Mouse (Mus musculus) midbrain, embryonic 13.5 days (tissue): ENCODE measurements around the gene Stra6. TPM values are rescaled to one million over a fixed set of nuclear protein-coding genes. Genes with fewer than 3 reads are reported as not detected.

Experiments
- ATAC-seq: fragments of 200-750 bp; cut with Nextera tagmentation; 2 replicates; pipeline ENCODE4 v1.8.0; 2017; ENCODE audit warnings: mild to moderate bottlenecking, moderate TSS enrichment, moderate library complexity
- H3K27ac ChIP-seq: fragments of 300-500 bp; sonication (generic); 2 replicates; pipeline ENCODE4 v1.5.1; 2015; ENCODE audit warnings: inconsistent platforms, mild to moderate bottlenecking, moderate library complexity
- H3K27me3 ChIP-seq: fragments of 300-500 bp; sonication (generic); 2 replicates; pipeline ENCODE4 v1.6.1; 2015; ENCODE audit warnings: mild to moderate bottlenecking, inconsistent platforms
- H3K36me3 ChIP-seq: fragments of 300-500 bp; sonication (generic); 2 replicates; pipeline ENCODE4 v1.6.1; 2015; ENCODE audit warnings: mild to moderate bottlenecking, inconsistent platforms
- H3K4me1 ChIP-seq: fragments of 300-500 bp; sonication (generic); replicated peaks from 2 replicates; pipeline ENCODE4 v1.6.1; 2015; ENCODE audit warnings: inconsistent platforms
- H3K4me2 ChIP-seq: fragments of 300-500 bp; sonication (generic); replicated peaks from 2 replicates; pipeline ENCODE4 v1.6.1; 2015; ENCODE audit warnings: moderate library complexity, mild to moderate bottlenecking, inconsistent platforms
- H3K4me3 ChIP-seq: fragments of 300-500 bp; sonication (generic); replicated peaks from 2 replicates; pipeline ENCODE4 v1.5.1; 2015; ENCODE audit warnings: mild to moderate bottlenecking, inconsistent platforms
- H3K9ac ChIP-seq: fragments of 300-500 bp; sonication (generic); replicated peaks from 2 replicates; pipeline ENCODE4 v1.6.1; 2015; ENCODE audit warnings: mild to moderate bottlenecking, inconsistent platforms
- H3K9me3 ChIP-seq: fragments of 300-500 bp; sonication (generic); 2 replicates; pipeline ENCODE4 v1.6.1; 2016; ENCODE audit warnings: mild to moderate bottlenecking, inconsistent platforms
- WGBS: fragments of 180-500 bp; shearing (Covaris S2); methylation state at CpG from one replicate; pipeline ENCODE4 v1.1.7; 2015; 5-methylcytosine and 5-hydroxymethylcytosine counted together
- polyA plus RNA-seq: library from polyadenylated mRNA; unstranded; fragments of >200 nt; fragmentation: Nextera tagmentation; extraction: Ambion mirVana; gene quantifications from 2 replicates; pipeline ENCODE4 v1.2.1, GENCODE M21; 2015

Gene Stra6
- polyA plus RNA-seq, 1 experiment from 2014 or later = 9.9 TPM

DNA sequence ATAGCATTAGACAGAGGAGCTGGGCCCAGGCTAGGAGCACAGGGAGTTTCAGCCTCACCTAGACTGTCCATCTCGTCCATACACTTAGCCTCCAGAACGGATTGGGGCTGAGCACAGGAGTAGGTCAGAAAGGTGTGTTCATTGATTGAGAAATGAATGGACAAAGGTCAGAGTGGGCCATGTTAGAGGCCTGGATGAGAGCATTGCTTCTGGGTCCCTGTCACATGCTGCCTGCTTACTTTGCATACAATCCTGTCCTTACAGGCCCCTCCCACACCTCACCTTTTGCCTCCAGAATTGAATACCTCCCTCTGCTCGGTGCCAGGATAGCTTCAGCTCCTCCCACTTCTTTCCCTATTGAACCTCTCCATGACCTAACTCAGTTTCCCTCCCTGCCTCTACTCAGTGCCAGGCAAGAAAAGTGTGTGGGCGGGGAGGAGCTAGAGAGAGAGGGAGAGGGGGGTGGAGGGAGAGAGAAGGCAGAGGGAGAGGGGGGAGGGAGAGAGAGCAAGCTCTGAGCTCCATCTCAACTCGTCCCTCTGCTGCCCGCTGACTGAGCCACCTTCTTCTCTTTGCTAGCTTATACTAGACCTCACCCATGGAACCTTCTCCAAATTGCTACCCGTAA, 52.5 kb downstream of the Stra6 start:
- H3K9me3 ChIP-seq = no peaks in the 10 kb centered on the region
- no peak overlapping the region for H3K4me2 ChIP-seq
- no peak for ATAC-seq
- peak overlapping the region; percentile 36 for H3K9ac ChIP-seq
- peaks cover 29% of the 10 kb centered on the region for H3K27me3 ChIP-seq
- no peaks in the 10 kb centered on the region for H3K36me3 ChIP-seq
- no peak overlapping the region for H3K4me3 ChIP-seq
- peak overlapping the region; percentile 97 for H3K27ac ChIP-seq
- H3K4me1 ChIP-seq = peaks cover 54% of the 10 kb centered on the region
- 38% methylated on average over 7 of the region's 7 CpGs for WGBS

DNA sequence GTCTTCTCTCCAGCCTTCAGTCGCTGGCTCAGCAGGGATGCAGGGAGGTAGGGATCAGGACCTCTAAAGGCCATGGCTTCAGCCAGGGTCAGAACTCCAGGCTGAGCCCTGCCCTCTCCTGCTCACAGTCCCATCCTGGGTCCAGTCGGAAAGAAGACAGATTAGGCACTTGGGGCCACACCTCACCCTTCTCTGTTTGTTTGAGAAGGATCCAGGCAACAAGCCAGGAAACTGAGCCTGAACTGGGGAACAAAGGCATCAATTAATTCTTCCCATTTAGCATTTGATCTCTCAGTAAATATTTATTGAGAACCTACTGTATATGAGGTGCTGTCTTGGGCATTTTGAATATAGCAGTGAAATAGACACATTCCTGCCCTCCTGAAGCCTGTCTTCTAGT, 55.1 kb downstream of the Stra6 start, which contains the start of gene Ccdc33:
Gene Ccdc33, minus strand, starts transcription at position 153 of the 400 bp plus-strand sequence.
- H3K36me3 ChIP-seq = no peaks in the 10 kb centered on the region
- H3K27me3 ChIP-seq = peaks cover 36% of the 10 kb centered on the region
- ATAC-seq = no peak
- no peak within 1 kb of the TSS for H3K9ac ChIP-seq
- 22% methylated on average over 2 of the region's 2 CpGs for WGBS
- no peak within 1 kb of the TSS for H3K27ac ChIP-seq
- H3K4me1 ChIP-seq = peaks cover 29% of the 10 kb centered on the region
- H3K4me2 ChIP-seq = no peak within 1 kb of the TSS
- no peaks in the 10 kb centered on the region for H3K9me3 ChIP-seq
- H3K4me3 ChIP-seq = no peak within 1 kb of the TSS

DNA sequence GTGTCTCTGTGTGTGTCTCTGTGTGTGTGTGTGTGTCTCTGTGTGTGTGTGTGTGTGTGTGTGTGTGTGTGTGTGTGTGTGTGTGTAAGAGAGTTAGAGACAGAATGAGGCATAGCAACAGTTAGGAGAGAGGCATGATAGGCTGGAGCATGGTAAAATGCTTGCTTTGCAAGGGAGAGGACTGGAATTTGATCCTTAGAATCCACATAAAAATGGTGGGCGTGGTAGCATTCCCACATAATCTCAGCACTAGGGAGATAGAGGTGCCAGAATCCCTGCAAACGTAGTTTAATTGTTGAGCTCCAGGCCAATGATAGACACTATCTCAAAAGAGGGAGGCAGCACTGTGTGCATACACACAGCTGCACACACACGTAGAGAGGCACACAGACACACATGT, 61.5 kb downstream of the Stra6 start:
- H3K9ac ChIP-seq = no peak overlapping the region
- H3K4me3 ChIP-seq = no peak overlapping the region
- no peaks in the 10 kb centered on the region for H3K9me3 ChIP-seq
- no peak overlapping the region for H3K27ac ChIP-seq
- no peaks in the 10 kb centered on the region for H3K36me3 ChIP-seq
- peaks cover 20% of the 10 kb centered on the region for H3K4me1 ChIP-seq
- 54% methylated on average over 3 of the region's 3 CpGs for WGBS
- no peak overlapping the region for H3K4me2 ChIP-seq
- peaks cover 33% of the 10 kb centered on the region for H3K27me3 ChIP-seq
- ATAC-seq = no peak

DNA sequence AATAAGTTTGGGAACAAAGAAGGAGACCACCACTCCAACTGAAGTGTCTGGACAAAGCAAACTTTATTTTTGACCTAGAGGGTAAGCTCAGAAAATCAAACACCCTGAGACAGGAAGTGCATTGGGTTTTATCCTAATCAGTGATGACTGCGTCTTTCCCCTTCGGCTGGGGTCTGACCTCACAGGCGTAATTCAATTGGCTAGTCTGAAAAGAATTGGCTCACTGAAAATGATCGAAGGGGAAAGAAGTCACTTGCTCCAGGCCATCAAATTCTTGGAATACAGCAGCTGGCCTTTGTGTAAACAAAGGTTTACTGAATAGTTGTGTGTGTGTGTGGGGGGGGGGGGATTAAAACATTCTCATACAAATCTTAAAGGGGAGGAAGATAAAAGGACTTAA, 62.2 kb downstream of the Stra6 start:
- H3K9ac ChIP-seq = no peak overlapping the region
- H3K4me2 ChIP-seq = no peak overlapping the region
- H3K9me3 ChIP-seq = no peaks in the 10 kb centered on the region
- WGBS = 36% methylated on average over 4 of the region's 4 CpGs
- no peak for ATAC-seq
- no peaks in the 10 kb centered on the region for H3K36me3 ChIP-seq
- H3K4me3 ChIP-seq = no peak overlapping the region
- H3K27ac ChIP-seq = no peak overlapping the region
- H3K4me1 ChIP-seq = peaks cover 20% of the 10 kb centered on the region
- H3K27me3 ChIP-seq = peaks cover 36% of the 10 kb centered on the region

DNA sequence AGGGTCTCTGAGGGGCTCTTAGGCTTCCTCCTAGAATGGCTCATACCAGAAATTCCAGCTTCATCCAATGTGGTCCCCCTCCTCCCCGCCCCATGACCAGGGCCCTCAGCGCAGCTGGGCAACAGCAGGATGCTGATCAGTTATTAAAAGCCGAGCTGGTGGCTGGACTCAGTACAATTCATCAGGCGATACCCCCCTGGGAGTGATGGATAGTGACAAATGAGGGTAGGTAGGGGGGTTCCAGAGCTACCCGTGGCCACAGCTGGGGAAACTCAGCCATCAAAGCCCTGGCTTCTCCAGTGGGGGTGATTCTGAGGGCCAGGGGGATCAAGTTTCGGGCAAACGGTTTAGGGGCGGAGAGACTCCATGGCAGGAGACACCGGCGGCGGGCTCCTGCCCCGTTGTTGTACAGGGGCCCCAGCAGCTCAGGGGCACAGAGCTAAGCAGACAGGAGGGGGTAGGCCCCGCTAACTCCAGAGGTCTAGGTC, 65.4 kb downstream of the Stra6 start:
- no peak for ATAC-seq
- Histone ChIP-seq H3K9me3 (no peaks in the 10 kb centered on the region), H3K4me1 (peaks cover 35% of the 10 kb centered on the region), H3K9ac (peak overlapping the region; percentile 44), H3K36me3 (no peaks in the 10 kb centered on the region), H3K27ac (no peak overlapping the region), H3K27me3 (peaks cover 32% of the 10 kb centered on the region), H3K4me2 (peak overlapping the region; percentile 31), H3K4me3 (no peak overlapping the region)
- 6% methylated on average over 13 of the region's 13 CpGs for WGBS

DNA sequence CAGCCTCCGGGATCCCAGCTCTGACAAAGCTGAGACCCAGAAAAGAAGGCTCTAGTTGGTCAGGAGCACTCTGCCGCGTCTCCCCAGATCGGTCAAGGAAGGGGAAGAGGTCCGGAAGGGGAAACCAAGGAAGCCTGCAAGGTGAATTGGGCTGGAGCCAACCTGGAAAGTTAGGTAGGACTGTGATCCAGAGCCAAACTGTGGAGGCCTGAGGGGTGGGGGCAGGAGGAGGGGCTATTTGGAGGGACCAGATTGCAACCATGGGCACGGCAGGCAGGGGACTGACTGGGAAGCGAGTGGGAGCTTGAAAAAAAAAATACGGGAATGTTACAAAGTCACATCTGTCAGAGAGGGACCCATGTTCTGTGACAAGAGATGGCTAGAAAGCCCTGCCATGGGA, 65.9 kb downstream of the Stra6 start:
- Histone ChIP-seq H3K9me3 (no peaks in the 10 kb centered on the region), H3K4me3 (no peak overlapping the region), H3K27ac (no peak overlapping the region), H3K36me3 (no peaks in the 10 kb centered on the region), H3K9ac (peak overlapping the region; percentile 44; the same call in 1 of the 2 replicates), H3K4me2 (peak overlapping the region; percentile 31), H3K4me1 (peaks cover 40% of the 10 kb centered on the region), H3K27me3 (peaks cover 28% of the 10 kb centered on the region)
- no peak for ATAC-seq
- 19% methylated on average over 8 of the region's 8 CpGs for WGBS

DNA sequence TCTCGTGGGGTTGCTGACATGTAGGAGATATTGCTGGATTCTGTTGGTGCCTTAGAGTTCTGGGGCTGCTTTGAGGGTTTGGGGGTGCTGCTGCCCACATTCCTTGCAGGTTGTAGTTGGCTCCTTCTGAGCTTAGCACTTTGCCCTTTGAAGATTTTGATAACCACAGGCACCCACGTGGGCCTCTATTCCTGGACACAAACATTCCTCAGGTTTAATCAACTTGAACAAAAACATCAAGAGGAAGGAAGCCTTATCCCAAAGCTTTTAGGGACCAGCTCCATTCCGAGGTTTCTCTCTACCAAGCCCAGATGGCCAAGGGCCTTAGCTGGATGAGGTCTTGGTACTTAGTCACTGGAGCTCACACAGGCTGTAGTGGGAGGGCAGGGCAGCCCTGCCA, 67.3 kb downstream of the Stra6 start:
- Histone ChIP-seq H3K9me3 (no peaks in the 10 kb centered on the region), H3K36me3 (no peaks in the 10 kb centered on the region), H3K4me1 (peaks cover 46% of the 10 kb centered on the region), H3K27ac (no peak overlapping the region), H3K4me3 (no peak overlapping the region), H3K4me2 (no peak overlapping the region), H3K9ac (no peak overlapping the region), H3K27me3 (peaks cover 25% of the 10 kb centered on the region)
- ATAC-seq = no peak
- WGBS = 37% methylated on average over 3 of the region's 3 CpGs

DNA sequence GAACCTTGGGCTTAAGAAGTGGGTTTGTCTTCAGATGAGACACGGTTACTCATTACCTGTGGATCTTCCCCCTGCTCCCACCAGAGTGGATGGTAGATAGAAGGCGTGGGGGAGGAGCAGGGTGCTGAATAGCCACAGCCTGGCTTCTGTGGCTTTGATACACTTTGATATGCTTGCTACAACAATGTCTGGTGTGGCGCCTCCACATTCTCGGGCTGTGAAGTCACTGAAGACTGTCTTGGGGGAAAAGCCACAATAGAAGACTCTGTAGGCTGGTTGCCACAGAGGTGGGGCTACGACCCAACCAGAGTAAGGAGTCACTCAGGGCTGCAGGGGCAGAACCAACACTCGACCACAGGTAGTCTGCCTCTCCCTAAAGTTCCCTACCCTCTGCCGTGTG, 68.1 kb downstream of the Stra6 start:
- H3K27me3 ChIP-seq = peaks cover 25% of the 10 kb centered on the region
- H3K9ac ChIP-seq = no peak overlapping the region
- WGBS = 66% methylated on average over 7 of the region's 7 CpGs
- H3K9me3 ChIP-seq = no peaks in the 10 kb centered on the region
- H3K27ac ChIP-seq = no peak overlapping the region
- no peaks in the 10 kb centered on the region for H3K36me3 ChIP-seq
- H3K4me3 ChIP-seq = no peak overlapping the region
- ATAC-seq = no peak
- H3K4me1 ChIP-seq = peaks cover 46% of the 10 kb centered on the region
- H3K4me2 ChIP-seq = no peak overlapping the region

DNA sequence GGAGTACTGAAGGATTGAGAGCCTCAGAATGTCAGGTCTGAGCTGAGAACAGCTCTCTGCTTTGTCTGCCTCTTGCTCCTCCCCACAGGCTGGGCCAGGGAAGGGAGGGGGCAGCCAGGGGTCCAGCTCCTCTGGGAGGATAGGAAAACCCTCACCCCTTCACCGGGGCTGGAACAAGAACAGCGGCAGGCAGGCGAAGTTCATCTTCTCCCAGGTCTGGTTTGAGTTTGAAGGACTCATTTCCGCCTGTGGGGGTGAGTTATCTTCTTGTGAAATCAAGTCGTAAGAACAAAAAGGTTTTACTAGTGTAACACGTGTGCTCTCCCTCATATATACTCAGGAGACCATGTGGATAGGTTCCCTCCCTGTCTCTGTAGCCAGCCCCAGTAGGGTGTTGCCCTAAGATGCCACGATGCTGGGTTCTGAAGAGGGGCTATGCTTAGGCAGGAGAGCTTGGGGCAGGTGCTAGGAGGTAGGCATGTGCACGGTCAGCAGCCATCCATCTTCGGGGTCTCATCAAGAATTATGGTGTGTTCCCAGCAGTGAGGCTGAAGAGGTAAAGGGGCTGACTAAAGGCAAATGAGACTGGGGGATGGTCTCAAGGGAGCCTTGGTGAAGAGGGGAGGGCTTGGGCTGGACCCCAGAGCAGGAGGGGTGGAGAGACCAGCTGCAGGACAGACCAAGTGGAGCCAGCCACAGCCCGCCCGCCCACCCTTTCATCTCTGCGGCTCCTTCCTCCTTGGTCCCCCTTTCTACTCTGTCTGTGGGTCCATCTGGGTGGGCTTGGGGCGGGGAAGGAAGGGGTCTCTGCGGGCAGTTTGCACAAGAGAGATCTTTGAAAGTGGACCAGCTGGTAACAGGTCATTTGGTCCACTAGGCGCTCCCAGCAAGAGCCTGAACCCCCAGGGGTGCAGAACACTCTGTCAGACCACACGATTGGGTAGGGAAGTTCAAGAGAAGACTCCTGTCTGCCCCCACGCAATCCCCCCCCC, 70.6 kb downstream of the Stra6 start:
- no peak overlapping the region for H3K9ac ChIP-seq

DNA sequence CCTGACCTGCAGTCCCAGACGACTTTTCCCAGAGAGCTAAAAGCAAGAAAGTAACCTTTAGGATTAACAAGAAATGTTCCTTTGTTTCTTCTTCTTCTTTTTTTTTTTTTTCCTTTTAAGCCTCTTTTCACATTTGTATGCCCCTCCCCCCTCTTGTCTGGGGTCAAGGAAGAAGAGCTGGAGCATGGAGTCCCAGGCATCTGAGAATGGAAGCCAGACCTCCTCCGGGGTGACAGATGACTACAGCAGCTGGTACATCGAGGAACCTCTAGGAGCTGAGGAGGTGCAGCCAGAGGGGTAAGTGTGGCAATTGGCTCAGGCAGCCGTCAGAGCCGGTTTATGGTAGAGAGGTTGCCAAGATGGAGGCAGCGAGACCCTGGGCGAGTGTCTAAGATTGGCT, 71.3 kb downstream of the Stra6 start:
- Histone ChIP-seq H3K27me3 (peaks cover 25% of the 10 kb centered on the region; the same call in 1 of the 2 replicates), H3K4me3 (no peak overlapping the region), H3K4me1 (peaks cover 30% of the 10 kb centered on the region), H3K36me3 (no peaks in the 10 kb centered on the region), H3K9ac (no peak overlapping the region), H3K4me2 (no peak overlapping the region; the same call in 1 of the 2 replicates), H3K27ac (0 out of 2 replicates have a peak overlapping the region, but pooled peaks have one; percentile 1), H3K9me3 (no peaks in the 10 kb centered on the region)
- ATAC-seq = no peak
- 36% methylated on average over 7 of the region's 7 CpGs for WGBS

More for the DNA sequence above, 70.6 kb downstream of the Stra6 start:
- ATAC-seq = peak; percentile 44; the same call in 1 of the 2 replicates
- Histone ChIP-seq H3K9me3 (no peaks in the 10 kb centered on the region), H3K27ac (peak overlapping the region; percentile 44; the same call in 1 of the 2 replicates), H3K4me1 (peaks cover 37% of the 10 kb centered on the region), H3K27me3 (peaks cover 29% of the 10 kb centered on the region), H3K4me3 (no peak overlapping the region), H3K36me3 (no peaks in the 10 kb centered on the region), H3K4me2 (no peak overlapping the region; the same call in 1 of the 2 replicates)
- 15% methylated on average over 16 of the region's 17 CpGs for WGBS

DNA sequence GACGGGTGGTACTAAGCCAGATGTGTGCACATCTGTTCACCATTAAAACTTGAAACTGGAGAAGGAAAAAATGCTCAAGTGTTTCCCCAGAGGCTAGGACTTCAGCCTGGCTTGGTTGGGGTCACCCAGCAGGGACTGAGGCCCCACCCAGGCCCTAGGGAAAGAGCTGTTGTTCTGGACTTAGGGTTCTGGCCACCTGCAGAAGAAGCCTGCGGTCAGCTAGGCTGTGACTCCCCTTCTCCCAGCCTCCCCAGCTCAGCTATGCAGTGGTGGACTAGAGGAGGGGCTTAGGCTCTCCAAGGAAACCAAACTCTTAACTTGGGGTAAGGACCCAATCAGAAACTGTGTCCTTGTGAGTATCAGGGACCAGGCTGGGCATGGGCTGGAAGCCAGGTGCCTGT, 72.3 kb downstream of the Stra6 start:
- H3K36me3 ChIP-seq = no peaks in the 10 kb centered on the region
- H3K27me3 ChIP-seq = peaks cover 19% of the 10 kb centered on the region; the same call in 1 of the 2 replicates
- WGBS = 43% methylated on average over 2 of the region's 2 CpGs
- no peak overlapping the region for H3K27ac ChIP-seq
- no peaks in the 10 kb centered on the region for H3K9me3 ChIP-seq
- no peak overlapping the region for H3K4me3 ChIP-seq
- no peak for ATAC-seq
- H3K4me1 ChIP-seq = peaks cover 29% of the 10 kb centered on the region
- H3K9ac ChIP-seq = no peak overlapping the region
- H3K4me2 ChIP-seq = no peak overlapping the region

DNA sequence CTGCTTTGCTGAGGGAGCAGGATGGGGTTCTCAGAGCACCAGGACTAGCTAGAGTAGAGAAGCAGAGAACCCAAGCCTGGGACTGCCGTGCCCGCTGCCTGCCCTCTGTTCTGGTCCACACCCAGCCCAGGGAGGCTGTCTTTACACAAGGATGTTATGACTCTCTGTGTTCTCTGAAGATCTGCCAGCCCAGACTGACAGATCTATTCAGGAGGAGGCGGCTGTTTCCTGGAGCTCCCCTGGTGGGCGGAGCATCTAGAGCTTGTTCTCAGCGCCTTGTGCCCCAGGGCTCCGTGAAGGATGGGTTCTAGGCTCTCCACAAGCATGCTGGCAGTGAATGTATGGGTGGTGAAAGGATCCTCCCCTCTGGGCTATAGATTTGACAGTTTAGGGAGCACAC, 76.4 kb downstream of the Stra6 start:
- H3K9ac ChIP-seq = no peak overlapping the region
- peaks cover 16% of the 10 kb centered on the region; the same call in 1 of the 2 replicates for H3K27me3 ChIP-seq
- no peaks in the 10 kb centered on the region for H3K36me3 ChIP-seq
- H3K4me2 ChIP-seq = no peak overlapping the region
- no peak overlapping the region for H3K4me3 ChIP-seq
- ATAC-seq = no peak
- H3K9me3 ChIP-seq = no peaks in the 10 kb centered on the region
- H3K27ac ChIP-seq = no peak overlapping the region
- 53% methylated on average over 6 of the region's 6 CpGs for WGBS
- H3K4me1 ChIP-seq = peaks cover 21% of the 10 kb centered on the region
